Mouse (Mus musculus) embryonic stem cell, embryonic (primary cell): ENCODE measurements at regions not wholly inside any gene's neighbourhood (a gene's known extent, or its start where the extent isn't known, plus 50 kb on each side); places are given as distances from the start of the nearest gene placed in this dataset.
"Not testable (repeated sequence)": the region's sequence is repeated elsewhere in the genome, so short reads cannot be mapped to it uniquely, and the experiment has no call there.

Source experiments
- CTCF ChIA-PET, 4 experiments: fragments of 300-600 bp in 2 of 4; fragments of 350-600 bp in 2 of 4; sonication (Branson Sonifier 250); formaldehyde crosslinking; loops; one replicate each; lab custom pipeline; 2022; ENCODE audit warnings: inconsistent platforms in 2 of 4; lab: Charles Lee
- POLR2A ChIA-PET, 4 experiments: fragments of 300-600 bp in 2 of 4; fragments of 350-600 bp in 2 of 4; sonication (Branson Sonifier 250); formaldehyde crosslinking; loops; one replicate each; lab custom pipeline; 2022; ENCODE audit warnings: antibody characterized with exemption in 4 of 4, inconsistent platforms in 1 of 4; lab: Charles Lee

GRCm38 (mm10) chr1:7671566-7671965 is 2863.9 kb downstream of the Gm37988 start:
- POLR2A ChIA-PET: no interaction called here
- CTCF ChIA-PET: interaction anchor here in 1 of 4 experiments (0.6 kb wide), 1 partner anchor 181 kb away, joined by 3 read pairs; no protein-coding TSS in a partner anchor

GRCm38 (mm10) chr1:7709206-7709605 is 2901.5 kb downstream of the Gm37988 start:
- CTCF ChIA-PET, POLR2A ChIA-PET: not testable (repeated sequence)

- POLR2A ChIA-PET: interaction anchor here in 2 of 4 experiments (0.5 to 1.0 kb wide), 2 partner anchors 9 to 598 kb away, joined by 3 read pairs; no protein-coding TSS in a partner anchor
- CTCF ChIA-PET: no interaction called here
Observed at GRCm38 (mm10) chr1:7732725-7733124, 2925.0 kb downstream of the Gm37988 start.

- ChIA-PET POLR2A (no interaction called here), CTCF (no interaction called here)
Observed at GRCm38 (mm10) chr1:7737331-7737730, 2929.6 kb downstream of the Gm37988 start.

- POLR2A ChIA-PET: no interaction called here
- CTCF ChIA-PET: no interaction called here
Observed at GRCm38 (mm10) chr1:7745887-7746286, 2938.2 kb downstream of the Gm37988 start.

GRCm38 (mm10) chr1:7776720-7777119 is 2969.0 kb downstream of the Gm37988 start:
- CTCF ChIA-PET: no interaction called here
- POLR2A ChIA-PET: no interaction called here

- POLR2A ChIA-PET: no interaction called here
- CTCF ChIA-PET: no interaction called here
Observed at GRCm38 (mm10) chr1:7777191-7778044, 2969.7 kb downstream of the Gm37988 start.

- POLR2A ChIA-PET, CTCF ChIA-PET: not testable (repeated sequence)
Observed at GRCm38 (mm10) chr1:7778045-7778565, 2970.4 kb downstream of the Gm37988 start.

GRCm38 (mm10) chr1:7778657-7779056 is 2971.0 kb downstream of the Gm37988 start:
- ChIA-PET POLR2A (no interaction called here), CTCF (no interaction called here)

GRCm38 (mm10) chr1:7823969-7824368 is 3016.3 kb downstream of the Gm37988 start:
- ChIA-PET POLR2A (no interaction called here), CTCF (no interaction called here)
